Mouse (Mus musculus) c-Kit-negative CD71-positive TER-119-positive erythroid progenitor cells, embryonic 14.5 days (primary cell): ENCODE data around the gene Tmod1.

Experiments used
- DNase-seq: peaks from one replicate; pipeline ENCODE4 v3.0.0-alpha.2; 2013; ENCODE audit warnings: low read depth, low spot score

Tmod1 gene

DNA sequence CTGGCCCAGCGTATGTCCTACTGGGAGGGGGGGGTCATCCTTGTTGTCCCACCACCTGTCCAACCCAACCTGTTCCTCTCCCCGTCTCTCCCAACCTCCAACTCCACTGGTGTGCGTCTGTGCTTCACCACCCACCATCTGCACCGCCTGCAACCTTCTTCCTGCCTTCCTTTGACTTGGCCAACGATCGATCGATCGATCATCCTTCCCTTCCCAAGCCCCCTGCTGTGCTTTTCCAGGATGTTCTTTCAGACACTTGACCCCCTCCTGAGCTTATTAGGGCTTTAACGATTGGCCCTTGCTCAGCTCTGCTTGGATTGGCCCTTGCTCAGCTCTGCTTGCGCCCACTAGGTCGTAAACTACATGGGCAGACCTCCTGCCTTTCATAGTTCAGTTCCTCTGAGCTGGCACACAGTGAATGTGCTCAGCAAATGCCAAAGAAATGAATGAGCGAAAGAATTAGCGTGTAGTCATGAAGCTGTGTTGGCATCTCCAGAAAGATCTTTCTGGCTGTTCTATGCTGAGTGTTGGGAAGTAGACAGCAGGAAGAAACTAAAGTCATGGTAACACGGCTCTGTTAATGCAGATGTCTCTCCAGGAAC is 50.9 kb downstream of the Tmod1 start:
- DNase-seq, result no peak

- no peak for DNase-seq
Observed at GRCm38 (mm10) chr4:46092429-46093076, 53.8 kb downstream of the Tmod1 start.

GRCm38 (mm10) chr4:46094916-46095825 is 56.4 kb downstream of the Tmod1 start:
- DNase-seq, result no peak

- no peak for DNase-seq
Observed at GRCm38 (mm10) chr4:46095826-46096159, 57.1 kb downstream of the Tmod1 start.

- DNase-seq, result no peak
Observed at GRCm38 (mm10) chr4:46096546-46096945, 57.8 kb downstream of the Tmod1 start.

DNA sequence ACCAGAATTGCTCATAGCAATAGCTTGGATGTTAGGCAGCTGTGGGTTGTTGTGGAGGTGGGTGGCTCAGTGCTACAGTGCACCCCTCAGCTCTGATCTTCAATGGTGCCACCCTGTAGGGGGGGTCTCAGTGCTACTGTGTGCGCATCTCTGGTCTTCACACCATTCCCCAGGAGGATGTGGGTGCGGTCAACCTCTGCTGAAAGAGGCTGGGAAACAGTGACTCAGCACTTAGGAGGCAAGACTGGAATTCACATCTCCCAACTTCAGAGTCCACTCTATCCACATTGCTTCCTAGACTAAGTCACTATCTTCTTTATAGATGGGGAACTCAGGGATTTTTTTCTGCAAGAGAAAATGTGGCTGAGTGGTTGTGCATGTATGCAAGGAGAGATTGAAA is 58.9 kb downstream of the Tmod1 start:
- no peak for DNase-seq

DNA sequence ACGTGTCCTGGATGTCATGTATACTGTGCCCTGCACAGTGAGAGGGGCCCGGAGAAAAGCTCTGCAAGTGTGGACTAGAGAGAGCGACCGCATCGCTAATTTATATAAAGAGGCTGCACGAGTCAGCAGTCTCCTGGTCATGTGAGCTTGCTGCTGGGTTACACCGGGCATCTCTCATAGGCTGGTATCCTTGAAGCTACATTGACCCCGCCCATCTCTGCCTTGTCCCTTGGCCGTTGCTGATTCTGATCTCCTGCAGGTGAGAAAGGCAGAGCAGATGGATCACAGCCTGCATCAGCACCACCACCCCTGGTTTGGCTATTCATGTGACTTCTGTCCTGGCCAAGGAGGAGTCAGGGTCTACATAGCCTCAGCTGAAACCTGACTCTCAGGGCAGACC is 60.4 kb downstream of the Tmod1 start:
- no peak for DNase-seq

DNA sequence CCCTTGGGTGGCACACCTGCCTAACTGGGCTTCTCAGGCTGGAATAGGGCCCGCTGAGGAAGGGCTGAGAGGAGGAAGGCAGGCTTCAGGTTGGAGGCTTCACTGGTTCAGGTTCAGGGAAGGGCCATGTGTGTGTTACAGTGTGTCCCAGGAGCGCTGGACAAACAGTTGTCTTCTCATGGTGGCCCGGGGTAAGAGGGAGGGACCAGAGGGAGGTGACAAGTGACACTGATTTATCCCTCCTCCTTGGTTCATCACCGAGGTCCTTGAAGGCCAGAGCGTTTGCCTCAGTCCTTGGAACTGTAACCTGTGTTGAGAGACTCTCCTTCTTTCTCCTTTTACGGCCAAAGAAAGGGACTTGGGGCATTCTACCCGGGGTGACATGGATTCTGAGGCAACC is 61.8 kb downstream of the Tmod1 start:
- DNase-seq, result no peak

DNA sequence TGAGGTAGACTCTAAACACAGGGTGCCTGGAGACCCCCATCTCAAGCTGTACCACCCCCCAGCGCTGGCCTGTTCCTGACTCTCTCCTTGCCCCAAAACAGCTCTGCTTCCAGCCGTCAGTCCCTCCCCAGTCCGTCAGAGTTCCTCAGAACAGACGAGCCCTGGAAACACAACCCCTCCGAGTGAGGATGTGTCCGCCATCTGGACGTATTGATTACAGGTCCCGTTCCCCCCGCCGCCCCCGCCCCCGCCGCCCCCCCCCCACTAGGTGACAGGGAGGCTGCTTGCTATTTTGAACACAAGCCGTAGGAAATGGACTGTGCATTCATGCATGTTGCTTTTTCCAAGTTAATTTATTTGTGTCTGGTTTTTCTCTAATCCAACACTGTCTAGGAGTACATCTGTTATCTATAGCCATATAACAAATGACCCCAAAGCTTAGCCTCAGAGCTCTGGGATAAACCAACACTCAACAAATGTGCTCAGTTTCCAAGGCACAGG is 62.5 kb downstream of the Tmod1 start:
- no peak for DNase-seq

GRCm38 (mm10) chr4:46102078-46102769 is 63.5 kb downstream of the Tmod1 start:
- no peak for DNase-seq

GRCm38 (mm10) chr4:46110084-46110483 is 71.3 kb downstream of the Tmod1 start:
- DNase-seq, result no peak

DNA sequence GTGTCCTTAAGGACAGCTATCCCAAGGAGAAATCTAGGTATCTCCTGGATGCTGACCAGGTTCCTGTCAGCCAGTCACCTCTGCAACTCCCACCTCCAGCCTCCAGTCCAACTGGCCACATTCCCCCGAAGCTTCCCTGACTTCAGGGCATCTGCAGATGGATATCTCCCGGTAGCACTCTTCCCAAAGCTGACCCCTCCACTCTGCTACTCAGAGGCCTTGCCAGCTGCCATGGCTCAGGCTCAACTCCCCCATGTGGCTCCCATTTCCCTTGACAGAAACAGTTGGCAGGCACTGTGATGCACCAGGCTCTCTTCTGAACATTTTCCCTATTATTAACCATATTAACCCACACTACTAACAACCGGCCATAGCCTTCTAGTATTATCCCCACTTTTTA is 72.6 kb downstream of the Tmod1 start:
- no peak for DNase-seq

DNA sequence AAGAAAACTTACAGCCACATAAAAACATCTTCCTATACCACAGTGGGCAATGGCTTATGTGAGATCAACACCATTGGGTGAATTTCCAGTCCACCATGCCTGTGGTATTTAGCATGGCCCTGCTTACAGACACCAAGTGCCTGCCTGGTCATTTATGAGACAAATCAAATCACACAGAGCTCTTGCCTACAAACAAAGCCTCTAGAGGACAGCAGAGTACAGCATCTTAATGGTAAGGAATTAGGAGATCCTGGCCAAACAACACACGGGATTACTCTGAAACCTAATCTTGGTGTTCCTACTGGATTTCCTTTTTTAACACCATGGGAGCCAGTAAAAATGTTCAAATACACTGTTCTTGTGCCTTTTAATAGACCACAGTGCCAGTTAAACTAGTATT is 76.6 kb downstream of the Tmod1 start:
- DNase-seq, result no peak

- DNase-seq, result no peak
Observed at GRCm38 (mm10) chr4:46116544-46117175, 77.9 kb downstream of the Tmod1 start.

- no peak for DNase-seq
Observed at GRCm38 (mm10) chr4:46117536-46117935, 78.8 kb downstream of the Tmod1 start.

GRCm38 (mm10) chr4:46119514-46120094 is 80.9 kb downstream of the Tmod1 start:
- no peak for DNase-seq

DNA sequence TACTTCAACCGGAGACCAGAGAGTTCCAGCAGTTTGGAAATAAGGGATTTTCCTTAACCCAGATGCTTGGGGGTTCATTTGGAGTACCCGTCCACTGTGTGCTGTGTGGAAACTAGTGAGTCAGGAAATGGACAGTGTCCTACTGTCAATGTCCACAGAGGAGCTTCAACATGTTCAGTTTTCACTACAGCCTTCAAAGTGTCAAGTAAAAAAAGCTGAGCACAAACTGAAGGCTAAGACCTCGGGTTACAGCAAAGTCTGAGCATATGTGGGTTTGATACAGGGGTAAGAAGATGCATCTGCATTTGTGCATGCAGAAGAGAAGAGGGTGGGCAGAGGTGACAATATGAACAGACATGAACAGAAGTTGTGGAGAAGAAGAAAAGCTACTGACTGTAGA is 82.0 kb downstream of the Tmod1 start:
- no peak for DNase-seq

GRCm38 (mm10) chr4:46123358-46123757 is 84.6 kb downstream of the Tmod1 start:
- no peak for DNase-seq

GRCm38 (mm10) chr4:46126541-46126940 is 87.8 kb downstream of the Tmod1 start:
- peak; percentile 59 for DNase-seq

DNA sequence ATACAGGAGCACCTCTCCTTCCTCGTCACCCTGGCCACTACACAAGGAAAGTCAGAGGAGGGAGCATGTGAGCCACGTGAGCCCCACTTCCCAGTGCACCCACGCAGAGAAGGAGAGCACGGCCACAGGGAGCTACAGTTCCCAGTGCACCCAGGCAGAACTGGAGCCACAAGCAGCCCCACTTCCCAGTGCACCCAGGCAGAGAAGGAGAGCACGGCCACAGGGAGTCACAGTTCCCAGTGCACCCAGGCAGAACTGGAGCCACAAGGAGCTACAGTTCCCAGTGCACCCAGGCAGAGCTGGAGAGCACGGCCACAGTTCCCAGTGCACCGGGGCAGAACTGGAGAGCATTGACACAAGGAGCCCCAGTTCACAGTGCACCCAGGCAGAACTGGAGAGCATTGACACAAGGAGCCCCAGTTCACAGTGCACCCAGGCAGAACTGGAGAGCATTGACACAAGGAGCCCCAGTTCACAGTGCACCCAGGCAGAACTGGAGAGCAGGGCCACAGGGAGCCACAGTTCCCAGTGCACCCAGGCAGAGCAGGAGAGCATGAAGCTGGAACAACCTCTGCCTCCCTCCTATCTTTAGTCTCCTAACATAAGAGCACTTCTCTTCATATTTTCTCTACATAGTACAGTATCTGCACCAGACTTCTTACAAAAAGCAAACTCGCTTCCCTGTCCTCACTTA is 90.7 kb downstream of the Tmod1 start:
- no peak for DNase-seq

DNA sequence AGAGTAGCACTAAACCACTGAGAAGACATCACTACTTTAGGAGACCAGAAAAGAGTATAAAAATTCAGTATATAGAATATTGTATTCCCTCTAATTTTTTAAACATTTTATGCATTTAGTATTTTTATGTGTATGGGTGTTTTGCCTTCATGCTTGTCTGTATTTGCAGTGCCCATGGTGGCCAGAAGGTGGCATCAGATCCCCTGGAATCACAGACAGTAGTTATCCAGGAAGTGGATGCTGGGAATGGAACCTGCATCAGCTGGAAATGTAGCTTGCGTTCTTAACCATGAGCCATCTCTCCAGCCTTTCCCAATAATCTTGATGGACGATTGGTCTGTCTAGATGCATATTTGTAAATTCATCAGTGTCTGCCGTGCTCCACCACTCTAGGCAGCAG is 91.5 kb downstream of the Tmod1 start:
- peak; percentile 48 for DNase-seq
